Mouse (Mus musculus): ENCODE measurements around the gene Alg9. TPM values are rescaled to one million over a fixed set of nuclear protein-coding genes. Genes with fewer than 3 reads are reported as not detected.
"Not testable (repeated sequence)": the region's sequence is repeated elsewhere in the genome, so short reads cannot be mapped to it uniquely, and the experiment has no call there.

Alg9 gene
- polyA plus RNA-seq, 1 experiment from 2014 or later = 33.4 TPM

DNA sequence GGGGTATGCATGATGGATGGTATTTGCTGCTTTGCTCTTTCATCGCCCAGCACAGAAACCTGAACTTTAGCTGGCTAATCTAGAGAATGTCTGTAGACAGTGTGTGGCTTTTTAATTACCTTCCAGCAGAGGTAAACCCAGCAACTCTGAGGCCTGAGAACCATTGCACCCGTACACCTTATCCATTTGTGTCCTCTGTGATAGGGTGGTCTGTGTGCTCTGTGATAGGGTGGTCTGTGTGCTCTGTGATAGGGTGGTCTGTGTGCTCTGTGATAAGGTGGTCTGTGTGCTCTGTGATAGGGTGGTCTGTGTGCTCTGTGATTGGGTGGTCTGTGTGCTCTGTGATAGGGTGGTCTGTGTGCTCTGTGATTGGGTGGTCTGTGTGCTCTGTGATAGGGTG lies 57.8 kb downstream of the Alg9 start:
- not testable (repeated sequence) for H3K27ac ChIP-seq (ENCODE audit: low read depth, low read length); H3K27me3 ChIP-seq (ENCODE audit: control insufficient read depth, insufficient read depth, low read length); H3K4me1 ChIP-seq (replicated peaks; ENCODE audit: control insufficient read depth, insufficient read depth, low read length); H3K4me3 ChIP-seq (ENCODE audit: low read depth, low read length); H3K9me3 ChIP-seq (ENCODE audit: control insufficient read depth, low read length); DNase-seq (ENCODE audit: low spot score); H3K36me3 ChIP-seq (ENCODE audit: control insufficient read depth, insufficient read depth, low read length); H3K4me2 ChIP-seq (ENCODE audit: low read depth, low read length, severe bottlenecking); ATAC-seq (replicated peaks; ENCODE audit: low FRiP score); H3K9ac ChIP-seq (ENCODE audit: low read length)
- WGBS = 94% methylated on average over 2 of the region's 2 CpGs

DNA sequence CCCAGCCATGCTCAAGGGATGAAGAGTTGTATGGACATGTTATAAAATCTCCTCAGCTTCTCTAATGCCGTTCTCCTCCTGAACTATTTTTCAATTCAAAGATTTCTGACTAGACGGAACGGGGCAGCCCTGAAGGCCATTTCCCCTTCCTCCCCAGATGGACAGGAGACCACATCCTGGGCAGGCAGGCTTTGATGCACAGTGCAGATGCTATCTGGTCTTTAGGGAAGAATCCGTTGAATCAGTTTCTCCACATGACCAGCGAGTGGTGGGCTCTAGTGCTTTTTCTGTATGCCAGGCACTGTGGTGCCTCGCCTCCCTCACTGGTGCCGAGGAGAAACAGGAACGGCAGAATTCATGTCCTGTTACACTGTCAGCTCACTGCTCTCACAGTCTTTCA lies 59.0 kb downstream of the Alg9 start:
- WGBS = 92% methylated on average over 8 of the region's 8 CpGs
- ATAC-seq (replicated peaks; ENCODE audit: low FRiP score) (no peak), DNase-seq (ENCODE audit: low spot score) (no peak)
- H3K9me3 ChIP-seq (ENCODE audit: control insufficient read depth, low read length) = no peaks in the 10 kb centered on the region
- H3K36me3 ChIP-seq (ENCODE audit: control insufficient read depth, insufficient read depth, low read length) = no peaks in the 10 kb centered on the region
- no peak overlapping the region for H3K9ac ChIP-seq (ENCODE audit: low read length)
- H3K4me2 ChIP-seq (ENCODE audit: low read depth, low read length, severe bottlenecking) = no peak overlapping the region
- no peak overlapping the region for H3K27ac ChIP-seq (ENCODE audit: low read depth, low read length)
- no peaks in the 10 kb centered on the region for H3K27me3 ChIP-seq (ENCODE audit: control insufficient read depth, insufficient read depth, low read length)
- no peaks in the 10 kb centered on the region for H3K4me1 ChIP-seq (replicated peaks; ENCODE audit: control insufficient read depth, insufficient read depth, low read length)
- no peak overlapping the region for H3K4me3 ChIP-seq (ENCODE audit: low read depth, low read length)

DNA sequence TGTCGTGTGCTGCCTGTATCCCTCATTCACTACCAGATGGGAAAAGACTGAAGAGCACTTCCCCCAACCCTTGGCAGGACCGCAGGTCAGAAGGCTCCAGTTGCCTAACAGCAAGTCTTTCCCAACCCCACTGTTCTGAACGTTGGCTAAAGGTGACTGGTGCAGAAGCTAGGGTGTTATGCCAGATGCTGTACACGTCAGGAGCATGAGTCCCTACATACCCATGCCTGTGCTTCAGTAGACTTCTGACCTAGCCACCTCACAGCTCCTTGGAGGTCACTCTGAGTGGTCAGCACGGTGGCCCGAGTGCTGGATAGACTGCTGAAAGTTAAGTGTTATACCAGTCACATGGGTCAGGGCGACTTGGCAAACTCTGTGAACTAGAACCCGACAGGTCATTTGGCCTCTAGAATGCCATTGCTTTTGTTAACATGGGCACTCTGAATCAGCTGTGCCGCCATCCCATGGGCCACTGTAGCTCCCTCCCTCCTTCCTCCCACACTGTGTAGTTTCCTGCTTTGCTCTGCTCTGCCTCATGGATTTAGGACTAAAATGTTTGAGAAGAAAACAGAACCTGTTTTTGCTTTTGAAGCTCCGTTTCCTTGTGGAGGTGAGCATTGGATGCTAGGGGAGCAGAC lies 60.4 kb downstream of the Alg9 start:
- DNase-seq (ENCODE audit: low spot score) (no peak), ATAC-seq (replicated peaks; ENCODE audit: low FRiP score) (no peak)
- no peak overlapping the region for H3K27ac ChIP-seq (ENCODE audit: low read depth, low read length)
- no peak overlapping the region for H3K4me3 ChIP-seq (ENCODE audit: low read depth, low read length)
- no peaks in the 10 kb centered on the region for H3K9me3 ChIP-seq (ENCODE audit: control insufficient read depth, low read length)
- no peak overlapping the region for H3K4me2 ChIP-seq (ENCODE audit: low read depth, low read length, severe bottlenecking)
- H3K27me3 ChIP-seq (ENCODE audit: control insufficient read depth, insufficient read depth, low read length) = no peaks in the 10 kb centered on the region
- no peaks in the 10 kb centered on the region for H3K36me3 ChIP-seq (ENCODE audit: control insufficient read depth, insufficient read depth, low read length)
- no peaks in the 10 kb centered on the region for H3K4me1 ChIP-seq (replicated peaks; ENCODE audit: control insufficient read depth, insufficient read depth, low read length)
- WGBS = 90% methylated on average over 10 of the region's 10 CpGs
- no peak overlapping the region for H3K9ac ChIP-seq (ENCODE audit: low read length)

DNA sequence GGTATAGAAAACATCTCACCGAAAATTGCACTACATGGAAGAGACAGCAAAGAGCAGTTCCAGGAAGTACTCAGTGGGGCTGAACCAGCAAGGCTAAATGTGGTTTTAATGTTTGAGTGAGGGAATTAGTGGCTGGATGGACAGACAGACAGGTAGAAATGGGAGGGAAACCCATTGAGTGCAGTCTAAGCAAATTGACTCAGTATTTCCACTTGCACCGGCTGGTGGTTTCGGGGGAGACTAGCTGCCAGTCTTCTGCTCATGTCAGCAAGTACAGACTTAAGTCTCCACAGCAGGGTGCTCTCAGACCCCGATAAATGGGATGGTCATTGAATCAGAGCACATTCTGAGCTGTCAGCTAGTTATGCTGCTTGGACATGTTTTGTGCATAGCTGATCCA lies 61.3 kb downstream of the Alg9 start:
- ATAC-seq (replicated peaks; ENCODE audit: low FRiP score) = no peak
- Histone ChIP-seq H3K4me1 (replicated peaks; ENCODE audit: control insufficient read depth, insufficient read depth, low read length) (no peaks in the 10 kb centered on the region), H3K9me3 (ENCODE audit: control insufficient read depth, low read length) (no peaks in the 10 kb centered on the region), H3K4me3 (ENCODE audit: low read depth, low read length) (no peak overlapping the region), H3K27me3 (ENCODE audit: control insufficient read depth, insufficient read depth, low read length) (no peaks in the 10 kb centered on the region), H3K9ac (ENCODE audit: low read length) (no peak overlapping the region), H3K4me2 (ENCODE audit: low read depth, low read length, severe bottlenecking) (no peak overlapping the region), H3K36me3 (ENCODE audit: control insufficient read depth, insufficient read depth, low read length) (no peaks in the 10 kb centered on the region), H3K27ac (ENCODE audit: low read depth, low read length) (no peak overlapping the region)
- DNase-seq (ENCODE audit: low spot score) = no peak
- 85% methylated on average over 4 of the region's 4 CpGs for WGBS

DNA sequence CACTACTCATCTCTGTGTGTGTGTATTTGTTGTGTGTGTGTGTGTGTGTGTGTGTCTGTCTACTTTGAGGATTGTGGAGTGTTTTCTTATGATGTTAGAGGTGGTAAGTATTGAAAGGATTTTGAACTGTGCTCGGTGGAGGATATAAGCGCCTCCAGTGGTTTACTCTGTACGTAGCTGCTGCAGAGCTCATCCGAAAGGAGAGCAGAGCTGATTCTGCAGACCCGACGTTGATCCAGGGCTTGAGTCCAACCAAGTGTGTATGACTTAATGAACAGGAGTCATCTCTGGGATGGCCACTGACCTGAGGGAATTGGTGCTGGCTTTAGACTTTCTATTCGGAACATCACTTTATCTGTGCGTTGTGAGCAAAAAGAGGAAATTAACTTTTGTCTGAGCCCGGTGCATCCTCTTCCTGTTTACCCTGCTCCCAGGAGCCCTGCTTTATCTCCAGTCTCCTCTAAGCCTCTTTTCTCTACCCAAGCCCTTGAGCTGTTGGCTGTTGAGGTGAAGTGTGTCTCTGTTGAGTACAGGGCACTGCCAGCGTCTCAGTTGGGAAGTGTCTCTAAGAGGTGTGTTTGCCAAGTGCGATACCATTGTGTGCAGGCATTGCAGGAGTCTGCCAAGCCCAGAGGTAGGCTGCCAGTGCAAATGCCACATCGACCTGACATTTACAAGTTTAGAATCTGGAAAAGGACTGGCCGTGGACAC lies 66.4 kb downstream of the Alg9 start:
- Histone ChIP-seq H3K9ac (ENCODE audit: low read length) (no peak overlapping the region), H3K9me3 (ENCODE audit: control insufficient read depth, low read length) (no peaks in the 10 kb centered on the region), H3K4me3 (ENCODE audit: low read depth, low read length) (no peak overlapping the region), H3K4me1 (replicated peaks; ENCODE audit: control insufficient read depth, insufficient read depth, low read length) (no peaks in the 10 kb centered on the region), H3K27ac (ENCODE audit: low read depth, low read length) (no peak overlapping the region), H3K4me2 (ENCODE audit: low read depth, low read length, severe bottlenecking) (no peak overlapping the region), H3K36me3 (ENCODE audit: control insufficient read depth, insufficient read depth, low read length) (no peaks in the 10 kb centered on the region), H3K27me3 (ENCODE audit: control insufficient read depth, insufficient read depth, low read length) (no peaks in the 10 kb centered on the region)
- no peak for ATAC-seq (replicated peaks; ENCODE audit: low FRiP score)
- WGBS = 91% methylated on average over 13 of the region's 13 CpGs
- DNase-seq (ENCODE audit: low spot score) = no peak

DNA sequence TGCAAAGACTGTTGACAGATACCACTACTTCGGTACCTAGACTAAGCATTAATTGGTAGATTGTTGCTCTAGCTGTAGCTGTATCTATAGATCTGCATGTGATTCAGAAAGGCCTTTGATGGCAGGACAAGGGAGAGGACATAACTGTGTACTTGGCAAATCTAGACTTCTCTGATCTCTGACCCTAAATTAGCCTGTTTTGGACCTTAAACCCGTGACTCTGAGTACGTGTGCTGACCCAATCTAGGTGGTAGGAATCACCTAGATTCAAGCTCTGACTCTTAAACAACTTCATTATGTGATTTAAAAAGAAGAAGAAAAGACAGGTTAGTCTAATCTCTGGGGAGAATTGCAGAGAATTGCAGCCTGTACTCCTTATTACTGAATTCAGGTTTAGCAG lies 70.3 kb downstream of the Alg9 start, which contains the start of gene Ppp2r1b:
Gene Ppp2r1b, plus strand, starts transcription at position 221 of the 400 bp plus-strand sequence.
- Histone ChIP-seq H3K4me1 (replicated peaks; ENCODE audit: control insufficient read depth, insufficient read depth, low read length) (no peaks in the 10 kb centered on the region), H3K36me3 (ENCODE audit: control insufficient read depth, insufficient read depth, low read length) (no peaks in the 10 kb centered on the region), H3K27me3 (ENCODE audit: control insufficient read depth, insufficient read depth, low read length) (no peaks in the 10 kb centered on the region), H3K9ac (ENCODE audit: low read length) (no peak within 1 kb of the TSS), H3K27ac (ENCODE audit: low read depth, low read length) (no peak within 1 kb of the TSS), H3K4me3 (ENCODE audit: low read depth, low read length) (no peak within 1 kb of the TSS), H3K9me3 (ENCODE audit: control insufficient read depth, low read length) (no peaks in the 10 kb centered on the region), H3K4me2 (ENCODE audit: low read depth, low read length, severe bottlenecking) (no peak within 1 kb of the TSS)
- 93% methylated on average over 3 of the region's 3 CpGs for WGBS
- ATAC-seq (replicated peaks; ENCODE audit: low FRiP score) (no peak), DNase-seq (ENCODE audit: low spot score) (no peak)

DNA sequence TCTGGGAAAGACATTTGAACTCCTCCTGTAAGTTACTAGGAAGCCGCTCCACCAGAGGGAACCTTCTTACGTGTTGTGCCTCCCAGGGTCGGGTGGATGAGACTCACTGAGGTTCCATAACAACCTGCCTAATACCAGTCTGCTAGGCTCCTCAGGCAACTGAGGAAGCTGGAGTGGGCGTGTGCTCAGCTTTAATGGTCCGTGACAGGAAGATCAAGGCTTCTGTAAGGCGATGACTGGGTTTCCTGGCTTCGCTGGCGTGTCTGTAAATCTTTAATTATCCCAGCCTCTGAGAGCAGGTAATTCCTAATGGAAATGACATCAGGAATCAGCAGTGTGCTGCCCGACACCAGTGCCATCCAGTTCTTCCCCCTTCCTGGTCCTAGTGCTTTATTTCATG lies 70.7 kb downstream of the Alg9 start:
- no peak for ATAC-seq (replicated peaks; ENCODE audit: low FRiP score)
- H3K27me3 ChIP-seq (ENCODE audit: control insufficient read depth, insufficient read depth, low read length) = no peaks in the 10 kb centered on the region
- no peak overlapping the region for H3K27ac ChIP-seq (ENCODE audit: low read depth, low read length)
- no peak overlapping the region for H3K4me3 ChIP-seq (ENCODE audit: low read depth, low read length)
- H3K4me2 ChIP-seq (ENCODE audit: low read depth, low read length, severe bottlenecking) = no peak overlapping the region
- no peak overlapping the region for H3K9ac ChIP-seq (ENCODE audit: low read length)
- no peaks in the 10 kb centered on the region for H3K9me3 ChIP-seq (ENCODE audit: control insufficient read depth, low read length)
- no peaks in the 10 kb centered on the region for H3K36me3 ChIP-seq (ENCODE audit: control insufficient read depth, insufficient read depth, low read length)
- H3K4me1 ChIP-seq (replicated peaks; ENCODE audit: control insufficient read depth, insufficient read depth, low read length) = no peaks in the 10 kb centered on the region
- 78% methylated on average over 9 of the region's 9 CpGs for WGBS
- no peak for DNase-seq (ENCODE audit: low spot score)

DNA sequence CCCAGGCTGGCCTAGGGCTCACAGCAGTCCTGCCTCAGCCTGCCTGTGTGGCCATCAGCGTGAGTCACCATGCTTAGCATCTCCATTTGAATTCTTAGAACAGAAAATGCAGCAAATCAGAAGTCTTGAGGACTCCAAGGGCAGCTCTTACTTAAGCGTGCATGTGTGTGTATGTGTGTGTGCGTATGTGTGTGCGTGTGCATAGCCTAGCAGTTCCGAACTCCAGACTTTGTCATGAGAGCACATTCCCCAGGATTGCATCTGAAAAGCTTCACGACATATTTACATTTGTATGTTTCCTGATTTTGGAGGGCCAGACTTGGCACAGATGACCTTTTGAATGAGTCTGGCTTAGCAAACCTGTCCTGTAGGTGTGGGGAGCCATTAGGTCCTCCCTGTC lies 72.3 kb downstream of the Alg9 start:
- H3K27ac ChIP-seq (ENCODE audit: low read depth, low read length) = no peak overlapping the region
- no peak overlapping the region for H3K4me2 ChIP-seq (ENCODE audit: low read depth, low read length, severe bottlenecking)
- no peaks in the 10 kb centered on the region for H3K9me3 ChIP-seq (ENCODE audit: control insufficient read depth, low read length)
- no peak overlapping the region for H3K9ac ChIP-seq (ENCODE audit: low read length)
- no peaks in the 10 kb centered on the region for H3K4me1 ChIP-seq (replicated peaks; ENCODE audit: control insufficient read depth, insufficient read depth, low read length)
- no peaks in the 10 kb centered on the region for H3K36me3 ChIP-seq (ENCODE audit: control insufficient read depth, insufficient read depth, low read length)
- DNase-seq (ENCODE audit: low spot score) = no peak
- no peak overlapping the region for H3K4me3 ChIP-seq (ENCODE audit: low read depth, low read length)
- WGBS = 87% methylated on average over 6 of the region's 6 CpGs
- no peaks in the 10 kb centered on the region for H3K27me3 ChIP-seq (ENCODE audit: control insufficient read depth, insufficient read depth, low read length)
- no peak for ATAC-seq (replicated peaks; ENCODE audit: low FRiP score)

Data from forebrain, embryonic 11.5 days (tissue).